Mouse (Mus musculus) thymus, adult 2 months (tissue): ENCODE results near the gene Gm45234. TPM values are rescaled to one million over a fixed set of nuclear protein-coding genes. Genes with fewer than 3 reads are reported as not detected.

Experiments
- DNase-seq: peaks from one replicate; pipeline ENCODE4 v3.0.0; 2021
- H3K27ac ChIP-seq: fragments of 200-500 bp; 2 replicates; pipeline ENCODE4 v1.5.1; 2012; ENCODE audit warnings: low read length, control low read depth; ENCODE audit not compliant: control insufficient read depth, insufficient read depth
- H3K27me3 ChIP-seq: fragments of 200-500 bp; 2 replicates; pipeline ENCODE4 v1.6.1; 2012; ENCODE audit warnings: mild to moderate bottlenecking, low read length, moderate library complexity, mixed read lengths; ENCODE audit not compliant: control insufficient read depth, insufficient read depth
- H3K36me3 ChIP-seq: fragments of 200-500 bp; 2 replicates; pipeline ENCODE4 v1.6.1; 2012; ENCODE audit warnings: mild to moderate bottlenecking, low read length, moderate library complexity; ENCODE audit not compliant: control insufficient read depth, insufficient read depth
- H3K4me1 ChIP-seq: fragments of 200-500 bp; replicated peaks from 2 replicates; pipeline ENCODE4 v1.6.1; 2012; ENCODE audit warnings: low read length; ENCODE audit not compliant: control insufficient read depth, insufficient read depth
- H3K4me3 ChIP-seq: fragments of 200-500 bp; 2 replicates; pipeline ENCODE4 v1.5.1; 2012; ENCODE audit warnings: mild to moderate bottlenecking, low read length, control low read depth, moderate library complexity; ENCODE audit not compliant: control insufficient read depth, insufficient read depth
- CTCF ChIP-seq: fragments of 200-500 bp; IDR thresholded peaks from 2 replicates; pipeline ENCODE4 v1.5.1; 2012; ENCODE audit warnings: mild to moderate bottlenecking, control low read depth, low read length, moderate library complexity, borderline replicate concordance; ENCODE audit not compliant: control insufficient read depth, poor library complexity, insufficient read depth; ENCODE audit errors: extremely low read depth
- POLR2A ChIP-seq: fragments of 200-500 bp; IDR thresholded peaks from 2 replicates; pipeline ENCODE4 v1.6.1; 2012; ENCODE audit warnings: mild to moderate bottlenecking, low read length, control low read depth, moderate library complexity; ENCODE audit not compliant: control insufficient read depth, poor library complexity, insufficient read depth; ENCODE audit errors: extremely low read depth
- WGBS: fragments of 180-500 bp; shearing (Covaris S2); methylation state at CpG from one replicate; pipeline ENCODE4 v1.1.7; 2018; 5-methylcytosine and 5-hydroxymethylcytosine counted together
- polyA plus RNA-seq: library from polyadenylated mRNA; depleted of rRNA; stranded (reverse); fragments of >200 nt; gene quantifications from 2 replicates; pipeline ENCODE4 v1.2.3, GENCODE M21; 2012

The Gm45234 gene
- polyA plus RNA-seq, 1 experiment, result not detected

DNA sequence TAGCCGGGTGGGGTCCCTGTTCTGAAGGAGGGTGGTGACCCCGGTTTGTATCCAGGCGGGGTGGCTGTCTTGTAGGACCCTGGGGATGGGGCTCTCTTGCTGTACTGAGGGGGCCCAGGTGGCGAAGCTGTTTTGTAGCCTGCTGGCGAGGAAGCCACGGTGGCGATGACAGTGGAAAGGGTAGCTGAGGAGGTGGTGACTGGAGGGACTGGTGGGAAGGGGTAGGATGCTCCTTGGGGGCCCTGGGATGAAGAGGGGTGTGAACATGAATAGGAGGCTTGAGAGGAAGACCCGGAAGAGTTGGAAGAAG, 9.6 kb downstream of the Gm45234 start:
- WGBS, result 14% methylated on average over 8 of the region's 8 CpGs
- TF ChIP-seq POLR2A, result no peak
- no peak for TF ChIP-seq CTCF
- Histone ChIP-seq H3K27ac (no peak overlapping the region), H3K4me3 (peak overlapping the region; percentile 72), H3K27me3 (no peaks in the 10 kb centered on the region), H3K4me1 (peaks cover 30% of the 10 kb centered on the region), H3K36me3 (no peaks in the 10 kb centered on the region)
- DNase-seq, result no peak

DNA sequence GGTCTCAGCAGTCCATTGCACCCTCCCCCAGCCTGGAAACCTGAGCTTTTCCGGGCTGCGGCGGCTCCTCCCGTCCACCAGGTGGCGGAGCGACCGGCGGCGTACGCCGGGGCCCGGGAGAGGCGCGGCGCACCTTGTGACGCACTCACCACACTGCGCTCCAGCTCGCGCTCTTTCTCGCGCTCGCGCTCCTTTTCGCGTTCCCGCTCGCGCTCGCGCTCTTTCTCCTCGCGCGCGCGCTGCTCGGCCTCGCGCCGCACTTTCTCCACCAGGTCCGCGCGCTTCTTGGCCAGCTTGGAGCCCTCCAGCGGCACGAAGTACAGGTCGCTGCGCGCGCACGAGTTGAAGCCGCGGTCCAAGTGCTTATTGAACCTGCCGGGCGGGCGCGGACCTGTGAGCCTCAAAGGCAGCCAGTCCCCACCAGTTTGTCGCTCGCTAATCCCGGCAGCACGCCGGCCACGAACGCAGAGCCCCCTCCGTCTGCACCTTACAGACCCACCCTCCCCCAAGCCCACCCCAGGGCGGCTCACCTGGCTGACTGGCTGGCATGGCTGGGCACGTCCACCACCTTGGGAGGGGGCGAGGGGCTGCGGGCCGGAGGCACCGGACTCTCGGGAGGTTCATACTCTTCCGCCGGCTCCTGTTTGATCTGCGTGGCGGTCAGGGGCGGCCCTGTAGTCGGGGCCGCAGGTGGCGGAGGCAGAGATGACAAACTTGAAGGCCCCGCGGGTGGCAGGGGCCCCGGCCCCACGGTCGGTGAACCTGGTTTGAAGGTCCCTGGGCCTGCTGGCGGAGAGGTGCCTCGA, 10.1 kb downstream of the Gm45234 start:
- peaks cover 27% of the 10 kb centered on the region for H3K4me1 ChIP-seq
- 1% methylated on average over 85 of the region's 85 CpGs for WGBS
- H3K36me3 ChIP-seq, result no peaks in the 10 kb centered on the region
- H3K27me3 ChIP-seq, result no peaks in the 10 kb centered on the region
- H3K27ac ChIP-seq, result peak overlapping the region; percentile 8; the same call in 1 of the 2 replicates
- H3K4me3 ChIP-seq, result peak overlapping the region; percentile 72
- peak; percentile 87 for TF ChIP-seq POLR2A
- TF ChIP-seq CTCF, result peak; percentile 97
- peak; percentile 94 for DNase-seq

DNA sequence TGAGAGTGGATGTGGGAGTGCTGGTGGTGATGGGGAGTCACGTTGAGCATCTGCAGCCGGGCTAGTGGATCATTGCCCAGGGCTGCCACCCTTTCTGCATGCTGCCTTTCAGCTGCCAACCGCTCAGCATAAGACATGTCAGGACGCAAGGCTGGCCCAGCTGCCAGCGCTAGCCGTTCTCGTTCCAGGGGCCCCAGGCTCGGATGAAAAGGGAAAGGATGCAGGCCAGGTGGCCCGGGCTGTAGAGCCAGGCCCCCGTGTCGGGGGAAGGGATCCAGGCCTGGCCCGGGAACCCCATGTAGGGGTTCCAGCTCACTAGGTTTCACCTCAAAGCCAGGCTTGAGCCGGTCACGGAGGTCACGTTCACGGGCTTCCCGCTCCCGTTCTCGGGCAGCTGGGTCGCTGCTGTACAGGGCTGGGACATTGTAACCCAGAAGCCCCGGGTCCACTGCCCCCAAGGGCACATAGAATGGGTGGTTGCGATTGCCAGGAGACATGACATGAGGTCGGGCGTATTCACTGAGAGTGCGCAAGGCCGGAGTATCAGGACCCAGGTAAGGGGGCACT, 11.0 kb downstream of the Gm45234 start:
- no peak for DNase-seq
- TF ChIP-seq CTCF (no peak), POLR2A (no peak)
- 74% methylated on average over 26 of the region's 26 CpGs for WGBS
- Histone ChIP-seq H3K36me3 (no peaks in the 10 kb centered on the region), H3K4me1 (peaks cover 25% of the 10 kb centered on the region), H3K27ac (no peak overlapping the region), H3K4me3 (0 out of 2 replicates have a peak overlapping the region, but pooled peaks have one; percentile 11), H3K27me3 (no peaks in the 10 kb centered on the region)

DNA sequence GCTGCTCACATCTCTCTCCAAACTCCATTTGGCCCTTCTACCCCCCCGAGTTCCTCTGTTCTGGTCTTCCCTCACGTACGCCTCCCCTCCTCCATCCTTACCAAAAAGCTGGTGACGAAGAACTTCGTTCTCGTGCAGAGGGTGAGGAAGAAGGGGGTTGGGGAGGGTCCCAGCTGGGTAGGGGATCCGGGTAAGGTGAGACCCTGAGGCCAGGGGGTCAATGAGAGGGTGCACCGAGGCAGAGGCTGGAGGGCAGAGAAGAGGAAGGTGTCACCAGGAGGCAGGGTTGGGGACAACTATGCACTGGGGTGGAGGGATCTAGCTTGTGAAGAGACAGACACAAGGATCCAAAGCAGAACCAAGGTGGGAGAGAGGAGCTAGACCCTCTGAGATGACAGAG, 12.2 kb downstream of the Gm45234 start:
- no peak for TF ChIP-seq POLR2A
- TF ChIP-seq CTCF, result no peak
- no peaks in the 10 kb centered on the region for H3K36me3 ChIP-seq
- H3K27me3 ChIP-seq, result no peaks in the 10 kb centered on the region
- 97% methylated on average over 8 of the region's 8 CpGs for WGBS
- H3K4me1 ChIP-seq, result peaks cover 37% of the 10 kb centered on the region
- H3K4me3 ChIP-seq, result no peak overlapping the region
- DNase-seq, result no peak
- no peak overlapping the region for H3K27ac ChIP-seq

DNA sequence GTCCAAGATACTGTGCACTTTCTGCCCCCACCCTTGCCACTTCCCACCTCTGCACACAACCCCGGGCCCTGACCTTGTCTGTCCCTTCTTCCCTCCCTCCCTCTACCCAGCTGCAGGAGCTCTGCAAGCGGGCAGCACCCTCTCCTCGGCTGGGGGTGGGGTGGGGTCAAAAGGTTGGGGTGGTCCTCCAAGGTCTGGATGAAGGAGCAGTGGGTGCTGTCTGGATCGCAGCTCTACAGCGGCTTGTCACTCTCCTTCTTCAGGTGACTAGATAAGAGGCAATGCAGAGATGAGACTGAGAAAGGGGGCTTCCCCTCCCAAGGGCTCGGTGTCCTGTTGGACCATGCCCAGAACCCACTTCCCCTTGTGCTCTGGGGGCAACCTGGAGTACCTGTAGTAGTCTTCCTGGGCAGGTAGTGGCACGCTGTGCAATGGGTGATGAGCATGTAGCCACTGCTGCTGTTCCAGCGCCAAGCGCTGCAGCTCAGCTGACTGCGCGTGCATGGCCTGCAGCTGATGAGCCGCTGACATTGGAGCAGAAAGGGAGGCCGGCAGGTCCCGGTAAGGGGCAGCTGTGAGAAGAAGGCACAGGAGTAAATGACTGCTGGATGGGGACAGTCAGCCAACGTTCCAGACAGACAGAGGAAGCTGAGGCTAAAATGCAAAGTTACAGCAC, 12.8 kb downstream of the Gm45234 start:
- 94% methylated on average over 15 of the region's 15 CpGs for WGBS
- no peak overlapping the region for H3K27ac ChIP-seq
- no peaks in the 10 kb centered on the region for H3K36me3 ChIP-seq
- no peak for DNase-seq
- H3K4me1 ChIP-seq, result peaks cover 44% of the 10 kb centered on the region
- no peaks in the 10 kb centered on the region for H3K27me3 ChIP-seq
- H3K4me3 ChIP-seq, result no peak overlapping the region
- TF ChIP-seq CTCF, result no peak
- no peak for TF ChIP-seq POLR2A

DNA sequence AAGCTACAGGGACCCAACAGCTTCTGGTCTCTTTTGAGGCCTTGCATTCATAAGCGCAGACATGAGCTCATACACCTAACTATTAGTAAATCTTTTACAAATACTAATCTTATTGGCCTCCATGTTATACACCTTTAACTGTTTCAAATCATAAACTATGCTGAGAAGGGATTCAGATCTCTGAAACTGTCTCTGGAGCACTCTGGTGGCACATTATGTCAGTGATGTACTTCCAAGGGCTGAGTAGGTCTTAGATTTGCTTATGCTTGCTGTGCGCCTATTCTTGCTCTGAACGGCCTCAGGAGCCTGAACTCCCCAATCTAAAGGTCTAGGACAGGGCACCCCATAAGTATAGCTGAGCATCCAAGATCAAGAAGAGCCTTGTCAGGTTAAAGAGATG, 14.0 kb downstream of the Gm45234 start:
- no peaks in the 10 kb centered on the region for H3K27me3 ChIP-seq
- no peaks in the 10 kb centered on the region for H3K36me3 ChIP-seq
- no peak for DNase-seq
- H3K4me3 ChIP-seq, result peak overlapping the region; percentile 39
- peak overlapping the region; percentile 93 for H3K27ac ChIP-seq
- TF ChIP-seq CTCF, result no peak
- WGBS, result 88% methylated on average over 3 of the region's 3 CpGs
- H3K4me1 ChIP-seq, result peaks cover 44% of the 10 kb centered on the region
